Mouse (Mus musculus) neural tube, embryonic 12.5 days (tissue): ENCODE measurements around the gene Zcchc2. TPM values are rescaled to one million over a fixed set of nuclear protein-coding genes. Genes with fewer than 3 reads are reported as not detected.
A peak's percentile ranks its signal among the peaks of the same experiment; 100 is the strongest.

Source experiments
- ATAC-seq: fragments of 200-750 bp; cut with Nextera tagmentation; 2 replicates; pipeline ENCODE4 v1.8.0; 2017; ENCODE audit warnings: low read depth, mild to moderate bottlenecking, moderate TSS enrichment, moderate library complexity; ENCODE audit not compliant: low FRiP score
- H3K27ac ChIP-seq: fragments of 300-500 bp; sonication (generic); 2 replicates; pipeline ENCODE4 v1.5.1; 2016
- H3K27me3 ChIP-seq: fragments of 300-500 bp; sonication (generic); replicated peaks from 2 replicates; pipeline ENCODE4 v1.6.1; 2016; ENCODE audit warnings: mild to moderate bottlenecking
- H3K36me3 ChIP-seq: fragments of 300-500 bp; sonication (generic); 2 replicates; pipeline ENCODE4 v1.6.1; 2016; ENCODE audit warnings: mild to moderate bottlenecking
- H3K4me1 ChIP-seq: fragments of 300-500 bp; sonication (generic); 2 replicates; pipeline ENCODE4 v1.6.1; 2016
- H3K4me2 ChIP-seq: fragments of 300-500 bp; sonication (generic); replicated peaks from 2 replicates; pipeline ENCODE4 v1.6.1; 2016; ENCODE audit warnings: mild to moderate bottlenecking
- H3K4me3 ChIP-seq: fragments of 300-500 bp; sonication (generic); 2 replicates; pipeline ENCODE4 v1.5.1; 2016
- H3K9ac ChIP-seq: fragments of 300-500 bp; sonication (generic); 2 replicates; pipeline ENCODE4 v1.6.1; 2016; ENCODE audit warnings: mild to moderate bottlenecking
- H3K9me3 ChIP-seq: fragments of 300-500 bp; sonication (generic); 2 replicates; pipeline ENCODE4 v1.6.1; 2016; ENCODE audit warnings: mild to moderate bottlenecking
- WGBS: fragments of 180-500 bp; shearing (Covaris S2); methylation state at CpG from one replicate; pipeline ENCODE4 v1.1.7; 2016; 5-methylcytosine and 5-hydroxymethylcytosine counted together
- polyA plus RNA-seq: library from polyadenylated mRNA; unstranded; fragments of >200 nt; fragmentation: Nextera tagmentation; extraction: Ambion mirVana; gene quantifications from 2 replicates; pipeline ENCODE4 v1.2.1, GENCODE M21; 2016

Gene Zcchc2
- polyA plus RNA-seq, 1 experiment from 2014 or later = 1.9 TPM

DNA sequence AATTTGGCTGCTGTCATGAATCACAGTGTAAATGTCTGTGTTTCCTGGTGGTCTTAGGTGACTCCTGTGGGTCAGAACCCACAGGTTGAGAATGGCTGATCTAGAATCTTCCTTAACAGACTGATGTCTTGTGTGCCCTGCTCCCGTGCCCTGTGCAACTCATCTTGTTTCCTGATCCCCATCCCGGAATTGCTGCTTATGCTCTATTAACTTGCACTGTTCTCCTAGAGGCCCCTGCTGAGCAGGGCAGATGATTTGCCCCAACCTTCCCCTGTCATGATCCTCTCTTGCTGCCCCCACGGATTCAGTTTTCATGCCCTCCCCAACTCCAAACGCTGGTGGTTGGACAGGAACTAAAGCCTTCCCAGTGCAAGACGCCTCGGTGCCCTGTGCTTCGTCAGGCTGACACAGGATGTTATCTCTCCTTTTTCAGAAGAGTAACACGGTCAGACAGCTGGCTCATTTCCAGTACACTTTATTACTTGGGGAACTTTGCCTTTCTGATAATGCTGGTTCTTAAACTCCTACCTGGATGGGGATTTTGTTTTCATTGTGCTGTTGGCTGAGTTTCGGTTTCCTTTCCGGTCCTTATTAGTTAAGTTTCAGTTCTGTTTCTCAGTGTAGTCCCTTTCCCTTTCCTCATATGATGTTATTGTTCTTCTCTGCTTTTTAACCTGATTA lies 18.6 kb upstream of the Zcchc2 start:
- WGBS = 79% methylated on average over 10 of the region's 10 CpGs
- no peaks in the 10 kb centered on the region for H3K36me3 ChIP-seq
- ATAC-seq = no peak

DNA sequence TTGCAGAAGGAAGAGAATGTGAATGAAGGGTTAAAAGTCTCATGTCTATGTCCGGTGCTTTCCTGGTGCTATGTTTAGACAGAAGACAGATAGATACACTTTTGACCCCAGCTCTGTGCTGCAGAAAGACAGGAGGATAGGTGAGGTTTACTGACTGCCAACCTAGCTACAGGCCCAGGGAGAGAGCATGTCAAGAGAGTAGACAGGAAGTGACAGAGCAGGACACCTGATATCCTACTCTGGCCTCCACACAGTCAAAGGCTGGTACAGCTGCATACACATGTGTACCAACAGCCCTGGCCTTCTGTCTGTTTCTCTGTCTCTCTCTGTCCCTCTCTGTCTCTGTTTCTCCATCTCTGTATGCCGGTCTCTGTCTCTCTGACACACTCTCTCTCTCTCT lies 16.2 kb upstream of the Zcchc2 start:
- no peak overlapping the region for H3K4me2 ChIP-seq
- 75% methylated on average over 2 of the region's 2 CpGs for WGBS
- H3K9me3 ChIP-seq = no peaks in the 10 kb centered on the region
- no peaks in the 10 kb centered on the region for H3K4me1 ChIP-seq
- ATAC-seq = no peak
- no peaks in the 10 kb centered on the region for H3K27me3 ChIP-seq
- H3K36me3 ChIP-seq = no peaks in the 10 kb centered on the region
- H3K9ac ChIP-seq = no peak overlapping the region
- H3K27ac ChIP-seq = no peak overlapping the region
- H3K4me3 ChIP-seq = no peak overlapping the region

More for the DNA sequence above, 18.6 kb upstream of the Zcchc2 start:
- H3K4me3 ChIP-seq = no peak overlapping the region
- no peaks in the 10 kb centered on the region for H3K4me1 ChIP-seq
- H3K27ac ChIP-seq = no peak overlapping the region
- no peaks in the 10 kb centered on the region for H3K9me3 ChIP-seq
- no peak overlapping the region for H3K4me2 ChIP-seq
- no peak overlapping the region for H3K9ac ChIP-seq
- no peaks in the 10 kb centered on the region for H3K27me3 ChIP-seq

DNA sequence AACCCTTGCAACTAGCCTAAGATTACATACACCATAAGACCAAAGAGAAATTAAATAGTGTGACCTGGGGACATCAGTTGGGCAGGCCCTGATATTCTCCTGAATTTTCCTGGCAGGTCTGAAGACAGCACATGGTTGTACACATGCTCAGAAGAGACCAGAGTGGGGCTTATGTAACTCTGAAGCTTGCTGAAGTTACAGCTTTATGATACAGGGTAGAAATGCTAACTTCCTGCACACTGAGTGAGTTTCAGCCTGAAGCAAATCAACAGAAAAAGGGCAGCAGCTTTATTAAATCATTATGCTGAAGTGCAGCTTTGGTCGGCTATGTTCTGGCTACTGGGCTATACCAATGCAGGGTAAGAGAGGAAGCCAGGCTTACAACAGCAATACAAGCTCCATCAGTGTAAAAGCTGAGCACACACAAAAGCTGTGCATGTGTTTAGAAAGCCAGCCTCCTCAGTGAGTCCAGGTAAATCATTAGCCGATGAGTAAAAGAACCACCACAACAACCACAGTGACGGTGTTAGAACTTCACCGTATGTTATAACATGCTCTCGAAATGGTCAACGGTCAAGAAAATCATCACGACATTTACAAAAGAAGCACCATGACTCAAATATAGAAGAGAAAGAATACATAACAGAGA lies 12.6 kb upstream of the Zcchc2 start:
- 78% methylated on average over 7 of the region's 7 CpGs for WGBS

DNA sequence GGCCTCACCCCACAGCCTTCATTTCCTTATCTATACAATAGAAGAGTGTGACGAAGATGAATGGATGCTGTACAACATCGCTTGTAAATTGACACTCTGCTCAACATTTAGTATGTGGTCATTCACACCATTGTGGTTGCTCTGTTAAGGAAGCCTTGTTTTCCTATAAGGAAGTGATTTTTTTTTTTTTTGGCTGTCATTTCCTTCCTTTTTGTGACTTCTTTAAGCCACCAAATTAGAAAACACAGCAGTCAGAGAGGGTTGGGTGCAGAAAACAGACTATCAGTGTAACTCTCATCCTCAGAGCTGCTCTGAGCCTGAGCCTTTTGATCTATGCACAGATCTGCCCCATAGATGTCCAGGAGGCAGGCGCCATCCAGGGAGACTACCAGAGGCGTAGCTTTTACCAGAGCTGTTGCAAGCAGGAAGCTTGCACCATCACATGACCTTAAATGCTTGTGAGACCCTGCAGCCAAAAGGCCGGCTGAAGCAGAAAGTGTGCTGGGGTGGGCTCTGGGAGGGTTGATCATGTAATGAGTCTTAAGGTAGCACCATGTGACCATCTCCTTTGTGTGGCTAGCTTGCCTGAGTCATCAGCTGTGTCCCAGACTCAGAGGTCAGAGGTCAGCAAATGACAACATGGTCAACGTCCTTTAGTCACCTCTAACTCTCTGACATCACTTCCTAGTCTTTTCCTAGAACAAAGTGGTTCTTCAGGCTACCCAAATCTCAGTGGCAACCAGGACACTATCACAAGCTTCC lies 9.2 kb upstream of the Zcchc2 start:
- Histone ChIP-seq H3K4me3 (no peak overlapping the region), H3K27me3 (no peaks in the 10 kb centered on the region), H3K4me2 (no peak overlapping the region), H3K27ac (no peak overlapping the region), H3K9ac (no peak overlapping the region), H3K4me1 (no peaks in the 10 kb centered on the region), H3K9me3 (no peaks in the 10 kb centered on the region), H3K36me3 (no peaks in the 10 kb centered on the region)
- ATAC-seq = no peak
- 54% methylated on average over 6 of the region's 6 CpGs for WGBS

More for the DNA sequence above, 12.6 kb upstream of the Zcchc2 start:
- no peaks in the 10 kb centered on the region for H3K4me1 ChIP-seq
- H3K27me3 ChIP-seq = no peaks in the 10 kb centered on the region
- ATAC-seq = no peak
- no peak overlapping the region for H3K4me3 ChIP-seq
- no peak overlapping the region for H3K27ac ChIP-seq
- no peak overlapping the region for H3K9ac ChIP-seq
- H3K36me3 ChIP-seq = no peaks in the 10 kb centered on the region
- H3K4me2 ChIP-seq = no peak overlapping the region
- no peaks in the 10 kb centered on the region for H3K9me3 ChIP-seq

DNA sequence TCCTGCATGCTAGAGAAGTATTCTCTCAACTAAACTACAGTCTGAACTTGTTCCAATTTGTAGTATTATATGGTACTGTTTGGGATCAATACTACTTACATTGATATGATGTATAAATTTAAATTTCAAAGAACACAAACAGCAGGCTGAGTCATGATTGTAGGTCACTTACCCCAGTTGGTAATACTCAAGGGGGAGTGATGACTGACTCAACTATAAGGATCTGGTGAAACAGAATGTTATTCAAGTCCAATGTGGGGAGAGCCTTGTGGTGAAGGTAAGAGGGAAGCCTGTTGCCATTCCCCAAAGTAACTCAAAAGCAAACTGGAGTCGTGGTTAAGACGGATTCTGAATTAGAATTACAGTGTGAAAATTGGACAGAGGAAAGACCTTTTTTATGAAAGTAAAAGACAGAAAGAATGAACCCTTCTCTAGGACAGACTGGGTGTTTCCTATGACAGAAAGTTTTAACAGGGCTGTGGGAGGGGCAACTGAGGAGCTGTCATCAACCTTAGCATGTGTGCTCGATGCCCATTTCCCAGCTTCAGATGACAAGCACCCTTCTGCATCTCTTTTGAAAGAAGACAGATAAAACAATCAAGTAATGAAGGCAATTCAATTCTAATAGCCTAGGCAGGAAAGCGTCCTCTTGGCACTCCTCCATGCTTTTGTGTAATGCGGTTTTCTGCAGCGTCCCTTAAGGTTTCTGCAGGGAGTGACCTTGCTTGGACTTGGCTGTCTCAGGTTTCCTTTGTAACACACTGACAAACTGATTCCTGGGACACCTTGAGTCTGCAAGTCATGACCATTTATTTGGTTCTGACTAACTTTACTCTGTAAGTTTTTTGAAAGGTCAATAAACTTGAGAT lies 7.5 kb upstream of the Zcchc2 start:
- WGBS = 70% methylated on average over 6 of the region's 6 CpGs
- Histone ChIP-seq H3K4me2 (no peak overlapping the region), H3K4me1 (no peaks in the 10 kb centered on the region), H3K9ac (no peak overlapping the region), H3K27me3 (no peaks in the 10 kb centered on the region), H3K4me3 (no peak overlapping the region), H3K36me3 (no peaks in the 10 kb centered on the region), H3K27ac (no peak overlapping the region), H3K9me3 (no peaks in the 10 kb centered on the region)
- no peak for ATAC-seq

DNA sequence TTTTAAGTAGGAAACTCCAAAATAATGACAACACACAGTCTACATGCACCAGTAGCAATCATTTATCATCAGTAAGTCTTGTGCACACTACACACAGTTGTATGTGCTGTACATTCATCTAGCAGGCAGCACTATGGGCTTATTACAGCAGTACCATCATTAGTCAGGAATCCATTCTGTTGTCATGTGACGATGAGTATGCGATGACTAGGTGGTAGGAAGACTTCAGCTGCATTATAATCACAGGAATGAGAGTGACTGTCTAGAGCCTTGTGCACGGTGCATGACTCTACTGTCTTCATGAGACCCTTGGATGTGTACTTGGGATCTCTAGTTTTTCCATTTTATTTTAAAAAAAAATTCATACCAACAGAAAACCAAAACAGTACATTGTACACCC lies 6.0 kb upstream of the Zcchc2 start:
- Histone ChIP-seq H3K27me3 (no peaks in the 10 kb centered on the region), H3K36me3 (no peaks in the 10 kb centered on the region), H3K9me3 (no peaks in the 10 kb centered on the region), H3K4me3 (no peak overlapping the region), H3K4me1 (no peaks in the 10 kb centered on the region), H3K9ac (no peak overlapping the region), H3K4me2 (no peak overlapping the region), H3K27ac (no peak overlapping the region)
- no peak for ATAC-seq
- WGBS = 93% methylated on average over 3 of the region's 3 CpGs

DNA sequence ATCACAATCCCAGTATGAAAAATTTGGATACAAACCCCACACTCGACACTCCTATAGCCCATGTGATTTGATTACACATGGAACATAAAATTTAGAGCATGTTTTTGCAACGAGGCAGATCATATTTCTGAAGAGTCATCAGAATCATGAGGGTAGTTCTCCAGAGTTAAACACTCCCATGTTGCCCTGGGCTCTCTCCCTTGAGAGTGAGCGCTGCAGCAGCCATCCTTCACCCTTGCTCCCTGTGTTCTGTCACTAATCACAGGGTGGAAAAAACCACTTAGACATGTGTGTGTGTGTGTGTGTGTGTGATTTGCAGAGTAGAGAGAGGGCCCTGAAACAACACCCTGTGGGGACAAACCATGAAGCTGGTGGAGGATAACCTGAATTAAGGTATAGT lies 2.0 kb upstream of the Zcchc2 start:
- Histone ChIP-seq H3K9ac (no peak overlapping the region), H3K27ac (no peak overlapping the region), H3K4me2 (no peak overlapping the region), H3K4me1 (peaks cover 19% of the 10 kb centered on the region), H3K36me3 (no peaks in the 10 kb centered on the region), H3K27me3 (no peaks in the 10 kb centered on the region), H3K9me3 (no peaks in the 10 kb centered on the region), H3K4me3 (no peak overlapping the region)
- 65% methylated on average over 3 of the region's 3 CpGs for WGBS
- no peak for ATAC-seq

DNA sequence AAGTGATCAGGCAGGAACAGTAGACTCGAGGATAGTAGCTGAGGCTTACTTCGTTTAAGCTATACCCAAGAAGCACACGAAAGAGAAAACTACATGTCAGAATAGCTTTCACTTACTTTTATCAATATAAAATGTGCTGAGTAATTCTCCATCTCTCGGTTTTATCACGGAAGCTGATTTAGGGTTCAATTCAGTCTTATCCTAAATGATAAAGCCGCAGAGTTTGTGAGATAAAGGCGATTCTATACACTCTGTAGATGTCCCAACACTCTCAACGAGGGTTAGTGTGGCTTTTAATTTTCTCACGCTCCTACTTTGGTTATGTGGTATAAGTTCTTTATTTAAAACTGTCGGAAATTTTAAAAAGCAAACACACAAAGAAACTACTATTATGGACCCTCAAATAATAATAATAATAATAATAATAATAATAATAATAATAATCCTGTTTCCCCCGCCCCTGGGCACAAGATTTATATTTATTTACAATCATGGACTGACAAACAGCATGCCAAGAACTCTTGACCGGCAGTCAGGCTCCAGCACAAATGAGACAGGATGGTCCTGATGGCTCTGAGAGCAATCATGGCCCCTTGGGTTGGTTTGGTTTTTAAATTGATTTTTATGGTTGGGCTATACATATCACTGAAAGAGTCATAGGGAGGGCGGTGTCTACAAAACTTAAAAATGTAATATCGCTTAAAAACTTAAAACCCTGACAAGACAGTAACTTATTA lies 1.1 kb upstream of the Zcchc2 start:
- H3K4me1 ChIP-seq = peaks cover 23% of the 10 kb centered on the region
- no peak overlapping the region for H3K27ac ChIP-seq
- no peak overlapping the region for H3K9ac ChIP-seq
- 75% methylated on average over 14 of the region's 14 CpGs for WGBS
- no peak for ATAC-seq
- no peaks in the 10 kb centered on the region for H3K27me3 ChIP-seq
- no peaks in the 10 kb centered on the region for H3K36me3 ChIP-seq
- no peaks in the 10 kb centered on the region for H3K9me3 ChIP-seq
- H3K4me2 ChIP-seq = peak overlapping the region; percentile 98
- peak overlapping the region; percentile 76; the same call in 1 of the 2 replicates for H3K4me3 ChIP-seq

DNA sequence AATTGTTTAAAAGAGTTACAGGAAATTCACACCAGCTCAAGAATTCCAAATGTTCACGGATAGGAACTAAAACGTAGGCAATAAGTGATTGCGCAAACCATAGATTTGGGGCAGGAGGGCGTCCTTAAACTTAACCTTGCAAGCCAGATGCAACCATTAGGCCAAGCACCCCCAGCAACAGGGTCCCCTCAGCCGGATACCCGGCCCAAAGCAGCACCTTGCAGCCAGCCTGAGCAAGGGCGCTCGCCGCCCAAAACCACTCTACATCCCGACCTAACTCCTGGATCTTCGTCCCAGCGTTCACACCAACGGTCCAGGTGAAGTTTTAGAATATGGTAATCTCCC lies 594 bp upstream of the Zcchc2 start:
- no peak overlapping the region for H3K27ac ChIP-seq
- no peaks in the 10 kb centered on the region for H3K36me3 ChIP-seq
- no peaks in the 10 kb centered on the region for H3K27me3 ChIP-seq
- 2% methylated on average over 13 of the region's 13 CpGs for WGBS
- peaks cover 23% of the 10 kb centered on the region for H3K4me1 ChIP-seq
- H3K9me3 ChIP-seq = no peaks in the 10 kb centered on the region
- H3K4me2 ChIP-seq = peak overlapping the region; percentile 98
- ATAC-seq = peak; percentile 31
- H3K9ac ChIP-seq = peak overlapping the region; percentile 47
- H3K4me3 ChIP-seq = peak overlapping the region; percentile 76

DNA sequence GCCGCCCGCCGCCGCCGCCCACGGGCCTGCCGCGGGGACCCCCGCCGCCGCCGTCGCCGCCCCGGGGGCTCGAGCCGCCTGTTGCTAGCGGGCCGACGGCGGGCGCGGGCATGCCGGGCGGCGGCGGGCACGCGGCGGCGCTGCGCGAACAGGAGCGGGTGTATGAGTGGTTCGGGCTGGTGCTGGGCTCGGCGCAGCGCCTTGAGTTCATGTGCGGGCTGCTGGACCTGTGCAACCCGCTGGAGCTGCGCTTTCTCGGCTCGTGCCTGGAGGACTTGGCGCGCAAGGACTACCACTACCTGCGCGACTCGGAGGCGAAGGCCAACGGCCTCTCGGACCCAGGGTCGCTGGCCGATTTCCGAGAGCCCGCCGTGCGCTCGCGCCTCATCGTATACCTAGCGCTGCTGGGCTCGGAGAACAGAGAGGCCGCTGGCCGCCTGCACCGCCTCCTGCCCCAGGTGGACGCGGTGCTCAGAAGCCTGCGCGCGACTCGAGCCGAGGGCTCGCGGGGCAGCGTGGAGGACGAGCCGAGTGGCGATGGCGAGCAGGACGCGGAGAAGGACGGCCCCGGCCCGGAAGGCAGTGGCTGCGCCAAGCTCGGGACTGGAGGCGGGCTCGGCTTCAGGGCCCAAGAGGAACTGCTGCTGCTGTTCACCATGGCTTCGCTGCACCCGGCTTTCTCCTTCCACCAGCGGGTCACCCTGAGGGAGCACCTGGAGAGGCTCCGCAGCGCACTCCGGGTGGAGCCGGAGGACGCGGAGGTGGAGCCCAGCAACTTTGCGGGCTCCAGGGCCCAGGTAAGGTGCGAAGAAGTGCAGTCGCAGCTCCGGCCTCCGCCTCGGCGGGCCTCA lies 930 bp downstream of the Zcchc2 start:
- Histone ChIP-seq H3K36me3 (no peaks in the 10 kb centered on the region), H3K4me1 (peaks cover 23% of the 10 kb centered on the region), H3K27ac (peak overlapping the region; percentile 32; the same call in 1 of the 2 replicates), H3K27me3 (no peaks in the 10 kb centered on the region), H3K9ac (peak overlapping the region; percentile 75), H3K4me3 (peak overlapping the region; percentile 76), H3K4me2 (peak overlapping the region; percentile 98), H3K9me3 (no peaks in the 10 kb centered on the region)
- WGBS = under 1% methylated on average over 100 of the region's 104 CpGs
- ATAC-seq = peak; percentile 30
